Mouse (Mus musculus): ENCODE measurements at regions not wholly inside any gene's neighbourhood (a gene's known extent, or its start where the extent isn't known, plus 50 kb on each side); places are given as distances from the start of the nearest gene placed in this dataset.

DNA sequence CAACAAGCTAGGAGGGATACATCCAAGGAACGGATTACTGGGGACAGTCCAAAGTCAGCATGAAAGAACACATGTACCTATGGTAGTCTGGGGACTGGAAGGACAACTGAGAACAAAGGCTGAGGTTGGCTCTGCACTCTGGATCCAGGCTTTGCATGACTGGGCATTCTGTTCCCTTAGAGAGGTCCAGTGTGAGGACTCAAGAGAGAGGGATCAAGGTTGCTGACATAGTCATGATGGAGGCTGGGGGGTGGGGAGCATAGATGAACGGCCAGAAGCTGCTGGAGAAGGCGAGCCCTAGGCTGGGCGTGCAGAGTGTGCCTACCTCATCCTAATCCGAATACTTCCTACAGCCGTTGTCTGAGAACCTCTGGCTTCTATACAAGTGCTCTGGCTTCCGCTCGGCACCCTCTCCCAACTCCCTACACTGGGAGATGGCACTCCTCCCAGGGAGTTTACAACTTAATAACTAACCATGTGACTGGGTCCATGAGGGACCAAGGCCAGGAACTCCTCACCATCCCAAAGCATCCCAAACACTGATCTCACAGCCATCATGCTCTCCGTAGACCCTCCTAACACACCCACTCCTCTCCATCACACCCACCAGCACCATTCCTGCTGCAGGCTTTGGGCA, 75.7 kb upstream of the Tle3 start:
- 0 out of 2 replicates have a peak, but pooled peaks cover 3% of the 10 kb centered on the region for H3K27me3 ChIP-seq (ENCODE audit: control insufficient read depth, insufficient read depth, low read length)
- H3K4me3 ChIP-seq (replicated peaks; ENCODE audit: low read depth, low read length) = no peak overlapping the region
- no peak for ATAC-seq (ENCODE audit: low FRiP score, low TSS enrichment)
- H3K9me3 ChIP-seq (ENCODE audit: control insufficient read depth, low read length) = no peaks in the 10 kb centered on the region
- H3K27ac ChIP-seq (replicated peaks; ENCODE audit: low read depth, low read length) = no peak overlapping the region
- no peak overlapping the region for H3K4me2 ChIP-seq (ENCODE audit: low read length)
- no peak for DNase-seq
- H3K36me3 ChIP-seq (ENCODE audit: control insufficient read depth, insufficient read depth, low read length) = no peaks in the 10 kb centered on the region
- no peak overlapping the region for H3K9ac ChIP-seq (replicated peaks; ENCODE audit: low read length)
- 90% methylated on average over 9 of the region's 9 CpGs for WGBS
- peaks cover 13% of the 10 kb centered on the region for H3K4me1 ChIP-seq (ENCODE audit: control insufficient read depth, insufficient read depth, low read length)

DNA sequence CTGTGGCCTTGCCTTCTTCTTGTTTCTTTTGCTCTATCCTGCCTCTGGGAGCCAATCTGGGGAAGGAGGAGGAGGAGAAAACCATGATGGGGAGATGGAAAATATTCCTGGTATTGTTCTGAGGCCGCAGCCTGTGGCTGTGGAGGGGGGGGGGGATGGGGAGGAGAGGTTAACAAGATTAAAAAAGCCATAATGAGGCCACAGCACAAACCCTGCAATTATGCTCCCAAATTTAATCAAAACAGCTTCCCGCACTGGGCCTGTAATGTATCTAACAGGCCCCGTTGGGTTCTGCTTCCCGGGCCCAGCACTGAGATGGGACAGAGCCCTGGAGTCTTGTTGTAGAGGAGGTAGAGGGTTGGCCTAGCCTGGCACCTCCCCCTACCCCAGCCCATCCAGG, 74.8 kb upstream of the Tle3 start:
- Histone ChIP-seq H3K27me3 (ENCODE audit: control insufficient read depth, insufficient read depth, low read length) (no peaks in the 10 kb centered on the region), H3K4me3 (replicated peaks; ENCODE audit: low read depth, low read length) (no peak overlapping the region), H3K4me1 (ENCODE audit: control insufficient read depth, insufficient read depth, low read length) (peaks cover 13% of the 10 kb centered on the region), H3K27ac (replicated peaks; ENCODE audit: low read depth, low read length) (no peak overlapping the region), H3K4me2 (ENCODE audit: low read length) (no peak overlapping the region), H3K9ac (replicated peaks; ENCODE audit: low read length) (no peak overlapping the region), H3K36me3 (ENCODE audit: control insufficient read depth, insufficient read depth, low read length) (no peaks in the 10 kb centered on the region), H3K9me3 (ENCODE audit: control insufficient read depth, low read length) (no peaks in the 10 kb centered on the region)
- no peak for ATAC-seq (ENCODE audit: low FRiP score, low TSS enrichment)
- no peak for DNase-seq
- WGBS = 41% methylated on average over 4 of the region's 4 CpGs

DNA sequence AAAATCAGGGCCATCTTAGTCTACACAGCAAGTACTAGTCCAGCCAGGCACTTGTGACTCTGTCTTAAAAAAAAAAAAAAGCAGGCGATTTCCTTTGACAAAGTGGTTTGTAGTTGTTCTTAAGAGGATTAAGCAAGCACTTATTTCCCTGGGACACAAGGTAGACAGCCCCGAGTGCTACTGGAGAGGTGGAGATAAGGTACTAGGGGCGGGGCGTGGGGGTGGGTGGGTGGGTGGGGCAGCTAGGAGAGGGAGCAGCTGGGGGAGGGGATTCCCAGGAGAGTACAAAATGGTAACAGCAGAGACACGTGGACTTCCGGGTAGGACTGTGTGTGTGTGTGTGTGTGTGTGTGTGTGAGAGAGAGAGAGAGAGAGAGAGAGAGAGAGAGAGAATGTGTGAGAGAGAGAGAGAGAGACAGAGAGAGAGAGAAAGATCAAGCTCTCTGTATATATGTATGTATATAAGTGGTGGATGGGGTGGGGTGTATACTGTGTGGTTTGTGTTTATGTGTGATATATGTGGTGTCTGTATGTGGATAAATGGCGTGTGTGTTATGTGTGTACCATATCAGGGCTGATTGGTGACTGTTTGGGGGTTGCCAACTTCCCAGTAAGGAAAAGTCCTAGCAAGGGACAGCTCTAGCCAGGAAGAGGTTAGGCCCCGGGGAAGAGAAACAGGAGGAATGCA, 72.1 kb upstream of the Tle3 start:
- DNase-seq (no peak), ATAC-seq (ENCODE audit: low FRiP score, low TSS enrichment) (no peak)
- WGBS = 52% methylated on average over 8 of the region's 8 CpGs
- H3K4me2 ChIP-seq (ENCODE audit: low read length) = no peak overlapping the region
- H3K4me1 ChIP-seq (ENCODE audit: control insufficient read depth, insufficient read depth, low read length) = 0 out of 2 replicates have a peak, but pooled peaks cover 6% of the 10 kb centered on the region
- no peak overlapping the region for H3K27ac ChIP-seq (replicated peaks; ENCODE audit: low read depth, low read length)
- H3K27me3 ChIP-seq (ENCODE audit: control insufficient read depth, insufficient read depth, low read length) = no peaks in the 10 kb centered on the region
- H3K9ac ChIP-seq (replicated peaks; ENCODE audit: low read length) = no peak overlapping the region
- H3K4me3 ChIP-seq (replicated peaks; ENCODE audit: low read depth, low read length) = no peak overlapping the region
- H3K36me3 ChIP-seq (ENCODE audit: control insufficient read depth, insufficient read depth, low read length) = no peaks in the 10 kb centered on the region
- no peaks in the 10 kb centered on the region for H3K9me3 ChIP-seq (ENCODE audit: control insufficient read depth, low read length)

DNA sequence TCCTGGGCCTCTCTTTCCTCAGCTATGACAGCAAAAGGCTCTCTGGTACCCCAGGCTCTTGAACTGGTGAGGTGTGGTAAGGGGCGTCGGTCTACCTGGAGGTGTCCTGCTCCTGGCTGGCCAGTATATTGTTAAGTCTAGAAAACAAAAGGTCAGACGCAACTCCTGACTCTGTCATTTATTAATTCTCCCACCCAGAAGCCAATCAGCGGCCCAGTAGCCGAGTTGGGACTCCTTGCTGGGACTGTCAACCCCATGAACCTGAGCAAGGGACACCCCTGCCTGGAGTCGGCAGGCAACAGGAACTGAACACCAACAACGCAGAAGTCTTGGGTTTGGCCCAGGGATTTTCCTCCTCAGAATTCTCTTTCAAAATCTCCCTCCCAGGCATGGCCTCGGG, 71.1 kb upstream of the Tle3 start:
- DNase-seq (no peak), ATAC-seq (ENCODE audit: low FRiP score, low TSS enrichment) (no peak)
- no peaks in the 10 kb centered on the region for H3K9me3 ChIP-seq (ENCODE audit: control insufficient read depth, low read length)
- H3K4me2 ChIP-seq (ENCODE audit: low read length) = no peak overlapping the region
- H3K9ac ChIP-seq (replicated peaks; ENCODE audit: low read length) = no peak overlapping the region
- no peak overlapping the region for H3K4me3 ChIP-seq (replicated peaks; ENCODE audit: low read depth, low read length)
- H3K36me3 ChIP-seq (ENCODE audit: control insufficient read depth, insufficient read depth, low read length) = no peaks in the 10 kb centered on the region
- 0 out of 2 replicates have a peak, but pooled peaks cover 6% of the 10 kb centered on the region for H3K4me1 ChIP-seq (ENCODE audit: control insufficient read depth, insufficient read depth, low read length)
- no peaks in the 10 kb centered on the region for H3K27me3 ChIP-seq (ENCODE audit: control insufficient read depth, insufficient read depth, low read length)
- H3K27ac ChIP-seq (replicated peaks; ENCODE audit: low read depth, low read length) = no peak overlapping the region
- 90% methylated on average over 8 of the region's 8 CpGs for WGBS

DNA sequence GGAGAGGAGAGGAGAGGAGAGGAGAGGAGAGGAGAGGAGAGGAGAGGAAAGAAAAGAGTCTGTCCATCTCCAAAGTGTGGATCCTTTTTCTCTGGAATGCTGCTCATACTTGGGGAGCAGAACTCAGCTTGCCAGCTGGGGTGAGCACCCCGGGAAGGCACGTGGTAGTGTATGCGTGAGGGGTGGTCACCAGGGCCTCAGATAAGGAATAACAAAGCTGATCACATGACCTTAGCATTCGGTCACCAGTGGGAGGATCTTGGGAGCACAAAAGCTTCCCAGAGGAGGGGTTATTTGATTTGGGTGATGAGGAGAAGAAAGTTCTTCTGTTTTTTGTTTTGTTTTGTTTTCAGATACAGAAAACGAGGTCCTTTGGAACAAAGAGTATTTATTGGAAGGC, 69.4 kb upstream of the Tle3 start:
- Histone ChIP-seq H3K9me3 (ENCODE audit: control insufficient read depth, low read length) (no peaks in the 10 kb centered on the region), H3K4me1 (ENCODE audit: control insufficient read depth, insufficient read depth, low read length) (0 out of 2 replicates have a peak, but pooled peaks cover 3% of the 10 kb centered on the region), H3K27ac (replicated peaks; ENCODE audit: low read depth, low read length) (no peak overlapping the region), H3K4me2 (ENCODE audit: low read length) (no peak overlapping the region), H3K9ac (replicated peaks; ENCODE audit: low read length) (no peak overlapping the region), H3K27me3 (ENCODE audit: control insufficient read depth, insufficient read depth, low read length) (no peaks in the 10 kb centered on the region), H3K4me3 (replicated peaks; ENCODE audit: low read depth, low read length) (no peak overlapping the region), H3K36me3 (ENCODE audit: control insufficient read depth, insufficient read depth, low read length) (no peaks in the 10 kb centered on the region)
- ATAC-seq (ENCODE audit: low FRiP score, low TSS enrichment) (no peak), DNase-seq (no peak)
- WGBS = 17% methylated on average over 5 of the region's 5 CpGs

DNA sequence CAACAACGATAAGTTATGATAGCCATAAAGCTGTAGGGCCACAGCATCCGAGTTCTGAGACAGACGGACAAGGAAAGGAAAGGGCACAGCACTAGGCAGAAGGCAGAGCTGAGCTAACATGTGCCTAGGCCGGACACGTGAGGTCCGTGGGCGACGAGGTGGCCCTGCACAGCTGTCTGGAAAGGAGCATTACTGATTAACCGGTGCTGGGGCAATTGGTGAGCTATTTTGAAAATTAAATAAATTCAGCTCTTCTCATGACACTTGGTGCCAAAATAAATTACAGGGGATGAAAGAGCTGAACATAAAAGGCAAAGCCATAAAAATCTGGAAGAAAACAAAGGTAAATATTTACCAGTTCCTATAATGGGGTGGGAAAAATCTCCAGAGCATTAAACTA, 65.9 kb upstream of the Tle3 start:
- Histone ChIP-seq H3K9me3 (ENCODE audit: control insufficient read depth, low read length) (no peaks in the 10 kb centered on the region), H3K27me3 (ENCODE audit: control insufficient read depth, insufficient read depth, low read length) (no peaks in the 10 kb centered on the region), H3K4me2 (ENCODE audit: low read length) (no peak overlapping the region), H3K4me3 (replicated peaks; ENCODE audit: low read depth, low read length) (no peak overlapping the region), H3K27ac (replicated peaks; ENCODE audit: low read depth, low read length) (no peak overlapping the region), H3K4me1 (ENCODE audit: control insufficient read depth, insufficient read depth, low read length) (0 out of 2 replicates have a peak, but pooled peaks cover 3% of the 10 kb centered on the region), H3K36me3 (ENCODE audit: control insufficient read depth, insufficient read depth, low read length) (no peaks in the 10 kb centered on the region), H3K9ac (replicated peaks; ENCODE audit: low read length) (no peak overlapping the region)
- no peak for ATAC-seq (ENCODE audit: low FRiP score, low TSS enrichment)
- no peak for DNase-seq
- 88% methylated on average over 9 of the region's 9 CpGs for WGBS

DNA sequence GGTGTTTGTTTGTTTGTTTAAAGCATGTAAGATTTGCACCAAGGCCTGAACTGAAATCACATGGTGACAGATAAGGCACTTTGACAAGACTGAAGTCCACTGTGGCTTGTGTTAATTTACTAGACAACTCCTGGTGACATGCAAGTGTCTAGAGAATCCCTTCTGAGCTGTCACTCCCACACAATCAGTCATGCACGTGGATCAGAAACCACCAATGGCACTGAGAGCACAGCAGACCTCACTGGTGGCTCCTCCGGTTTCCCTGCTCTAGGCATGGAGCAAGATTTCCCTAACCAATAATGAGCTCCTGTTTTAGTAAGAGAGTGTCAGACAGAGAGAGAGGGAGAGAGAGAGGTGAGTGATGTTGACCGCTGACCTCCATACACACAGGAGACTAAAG, 63.1 kb upstream of the Tle3 start:
- Histone ChIP-seq H3K4me1 (ENCODE audit: control insufficient read depth, insufficient read depth, low read length) (0 out of 2 replicates have a peak, but pooled peaks cover 5% of the 10 kb centered on the region), H3K4me3 (replicated peaks; ENCODE audit: low read depth, low read length) (no peak overlapping the region), H3K9me3 (ENCODE audit: control insufficient read depth, low read length) (no peaks in the 10 kb centered on the region), H3K36me3 (ENCODE audit: control insufficient read depth, insufficient read depth, low read length) (no peaks in the 10 kb centered on the region), H3K4me2 (ENCODE audit: low read length) (no peak overlapping the region), H3K27me3 (ENCODE audit: control insufficient read depth, insufficient read depth, low read length) (0 out of 2 replicates have a peak, but pooled peaks cover 5% of the 10 kb centered on the region), H3K27ac (replicated peaks; ENCODE audit: low read depth, low read length) (no peak overlapping the region), H3K9ac (replicated peaks; ENCODE audit: low read length) (no peak overlapping the region)
- DNase-seq (no peak), ATAC-seq (ENCODE audit: low FRiP score, low TSS enrichment) (no peak)
- 42% methylated on average over 3 of the region's 3 CpGs for WGBS

DNA sequence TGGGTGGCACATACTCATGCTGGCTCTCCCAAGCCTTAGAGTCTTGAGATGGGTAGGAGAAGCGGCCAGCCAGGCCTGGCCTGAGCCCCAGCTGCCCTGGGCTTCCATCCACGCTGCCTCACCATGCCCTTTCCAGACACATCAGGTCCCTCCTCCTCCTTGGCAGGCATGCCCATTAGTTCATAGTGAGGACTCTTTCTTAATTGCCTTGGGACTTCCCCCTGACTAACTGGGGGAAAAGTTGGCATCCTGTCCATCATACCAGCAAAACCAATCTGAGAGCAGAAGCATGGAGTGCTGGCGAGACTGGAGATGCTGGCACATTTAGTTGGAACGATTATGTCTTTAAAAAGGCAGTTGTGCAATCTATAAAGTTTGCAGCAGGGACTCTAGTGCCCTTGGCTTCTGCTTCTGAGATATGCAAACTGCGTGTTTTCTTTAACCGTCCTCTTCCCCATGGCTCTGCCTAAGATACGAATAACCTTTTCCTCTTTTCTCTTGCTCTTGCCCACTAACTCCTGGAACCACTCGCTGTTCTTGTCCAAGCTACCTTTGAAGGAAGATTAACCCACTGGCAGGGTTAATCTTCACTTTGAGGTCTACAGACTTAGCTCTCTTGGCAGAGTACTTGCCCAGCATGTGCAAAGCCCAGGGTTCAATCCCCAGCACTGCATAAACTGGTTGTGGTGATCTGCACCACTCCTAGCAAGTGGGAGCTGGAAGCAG, 62.2 kb upstream of the Tle3 start:
- no peak overlapping the region for H3K27ac ChIP-seq (replicated peaks; ENCODE audit: low read depth, low read length)
- H3K4me3 ChIP-seq (replicated peaks; ENCODE audit: low read depth, low read length) = no peak overlapping the region
- H3K9ac ChIP-seq (replicated peaks; ENCODE audit: low read length) = no peak overlapping the region
- H3K4me2 ChIP-seq (ENCODE audit: low read length) = no peak overlapping the region
- DNase-seq (no peak), ATAC-seq (ENCODE audit: low FRiP score, low TSS enrichment) (no peak)
- H3K9me3 ChIP-seq (ENCODE audit: control insufficient read depth, low read length) = no peaks in the 10 kb centered on the region
- H3K4me1 ChIP-seq (ENCODE audit: control insufficient read depth, insufficient read depth, low read length) = 0 out of 2 replicates have a peak, but pooled peaks cover 5% of the 10 kb centered on the region
- H3K27me3 ChIP-seq (ENCODE audit: control insufficient read depth, insufficient read depth, low read length) = peaks cover 5% of the 10 kb centered on the region; the same call in 1 of the 2 replicates
- WGBS = 80% methylated on average over 8 of the region's 8 CpGs
- no peaks in the 10 kb centered on the region for H3K36me3 ChIP-seq (ENCODE audit: control insufficient read depth, insufficient read depth, low read length)
